Mouse (Mus musculus) G1E (cell line): Measurements from ENCODE around the gene Smo. TPM values are rescaled to one million over a fixed set of nuclear protein-coding genes. Genes with fewer than 3 reads are reported as not detected.
A peak's percentile ranks its signal among the peaks of the same experiment; 100 is the strongest.

ENCODE experiments used
- ATAC-seq: 2 replicates; pipeline ENCODE4 v1.8.0; 2016; ENCODE audit warnings: mild to moderate bottlenecking; ENCODE audit not compliant: insufficient number of reproducible peaks, poor library complexity, low FRiP score, severe bottlenecking; ENCODE audit errors: extremely low read depth
- DNase-seq: peaks from one replicate; pipeline ENCODE4 v3.0.0; 2012; ENCODE audit warnings: low spot score
- H3K27me3 ChIP-seq: 2 replicates; pipeline ENCODE4 v1.6.1; 2012; ENCODE audit warnings: mild to moderate bottlenecking, low read length, inconsistent platforms; ENCODE audit not compliant: insufficient read depth
- H3K36me3 ChIP-seq: replicated peaks from 2 replicates; pipeline ENCODE3; 2012; ENCODE audit warnings: mild to moderate bottlenecking, inconsistent platforms
- H3K4me1 ChIP-seq: 2 replicates; pipeline ENCODE4 v1.6.1; 2012; ENCODE audit warnings: low read depth, low read length, inconsistent platforms, mixed read lengths; ENCODE audit not compliant: insufficient read depth
- H3K4me3 ChIP-seq: 2 replicates; pipeline ENCODE4 v1.5.1; 2012; ENCODE audit warnings: low read depth, mild to moderate bottlenecking, inconsistent platforms, low read length, moderate library complexity, mixed read lengths
- H3K9me3 ChIP-seq: replicated peaks from 2 replicates; pipeline ENCODE4 v1.6.1; 2012; ENCODE audit warnings: inconsistent platforms
- CTCF ChIP-seq: IDR thresholded peaks from 2 replicates; pipeline ENCODE4 v1.5.1; 2012; ENCODE audit warnings: low read depth, low read length, inconsistent platforms, mixed read lengths
- GATA1 ChIP-seq: IDR thresholded peaks from 2 replicates; pipeline ENCODE4 v1.6.1; 2012; ENCODE audit warnings: borderline replicate concordance, low read length, inconsistent platforms, mixed read lengths
- GATA2 ChIP-seq: IDR thresholded peaks from 2 replicates; pipeline ENCODE4 v1.6.1; 2012; ENCODE audit warnings: low read depth, low read length, inconsistent platforms, borderline replicate concordance
- POLR2AphosphoS5 ChIP-seq: IDR thresholded peaks from 2 replicates; pipeline ENCODE4 v1.6.1; 2012; ENCODE audit warnings: low read depth, low read length, inconsistent platforms; ENCODE audit not compliant: insufficient replicate concordance
- TAL1 ChIP-seq: conservative IDR thresholded peaks from 2 replicates; pipeline ENCODE4 v1.6.1; 2012; ENCODE audit warnings: low read depth, low read length, inconsistent platforms, mixed read lengths
- polyA plus RNA-seq: library from polyadenylated mRNA; stranded (reverse); fragments of >175 nt; gene quantifications from 2 replicates; pipeline ENCODE4 v1.2.3, GENCODE M21; 2012
- total RNA-seq, 2 experiments: library from RNA; stranded (forward) in 1 of 2; stranded (reverse) in 1 of 2; fragments of 200-1000 nt in 1 of 2; fragments of >200 nt in 1 of 2; fragmentation: Nextera tagmentation in 1 of 2; gene quantifications; 2 replicates each; pipeline ENCODE4 v1.2.3; 2014 to 2017

The Smo gene
- total and polyA plus RNA-seq, 3 experiments, result 42.0 to 72.7 (median 47.8) TPM

- DNase-seq, result no peak
- no peak overlapping the region for H3K4me3 ChIP-seq
- H3K27me3 ChIP-seq, result no peaks in the 10 kb centered on the region
- H3K36me3 ChIP-seq, result peaks cover 89% of the 10 kb centered on the region
- H3K9me3 ChIP-seq, result no peaks in the 10 kb centered on the region
- no peak for ATAC-seq
- peaks cover 80% of the 10 kb centered on the region for H3K4me1 ChIP-seq
- TF ChIP-seq CTCF, result no peak
- TF ChIP-seq POLR2AphosphoS5, result no peak
- no peak for TF ChIP-seq TAL1
- TF ChIP-seq GATA2, result no peak
- no peak for TF ChIP-seq GATA1
Observed at GRCm38 (mm10) chr6:29707902-29708301, 27.4 kb upstream of the Smo start.

- Histone ChIP-seq H3K9me3 (no peaks in the 10 kb centered on the region), H3K36me3 (peaks cover 88% of the 10 kb centered on the region), H3K27me3 (no peaks in the 10 kb centered on the region), H3K4me3 (no peak overlapping the region), H3K4me1 (peaks cover 48% of the 10 kb centered on the region)
- ATAC-seq, result no peak
- no peak for DNase-seq
- TF ChIP-seq GATA2, result no peak
- TF ChIP-seq GATA1, result no peak
- no peak for TF ChIP-seq POLR2AphosphoS5
- no peak for TF ChIP-seq CTCF
- no peak for TF ChIP-seq TAL1
Observed at GRCm38 (mm10) chr6:29711318-29711717, 24.0 kb upstream of the Smo start.

- TF ChIP-seq CTCF, result peak; percentile 72
- no peak for TF ChIP-seq POLR2AphosphoS5
- no peak for TF ChIP-seq GATA2
- H3K27me3 ChIP-seq, result no peaks in the 10 kb centered on the region
- peaks cover 89% of the 10 kb centered on the region for H3K36me3 ChIP-seq
- peaks cover 46% of the 10 kb centered on the region for H3K4me1 ChIP-seq
- ATAC-seq (no peak), DNase-seq (no peak)
- no peak overlapping the region for H3K4me3 ChIP-seq
- H3K9me3 ChIP-seq, result no peaks in the 10 kb centered on the region
Observed at GRCm38 (mm10) chr6:29712011-29712584, 23.2 kb upstream of the Smo start.

- peaks cover 29% of the 10 kb centered on the region for H3K4me1 ChIP-seq
- ATAC-seq (no peak), DNase-seq (no peak)
- no peaks in the 10 kb centered on the region for H3K27me3 ChIP-seq
- no peaks in the 10 kb centered on the region for H3K9me3 ChIP-seq
- no peak overlapping the region for H3K4me3 ChIP-seq
- TF ChIP-seq TAL1, result no peak
- no peak for TF ChIP-seq GATA2
- no peak for TF ChIP-seq CTCF
- no peak for TF ChIP-seq POLR2AphosphoS5
- TF ChIP-seq GATA1, result no peak
- H3K36me3 ChIP-seq, result peaks cover 85% of the 10 kb centered on the region
Observed at GRCm38 (mm10) chr6:29716624-29717365, 18.5 kb upstream of the Smo start.

GRCm38 (mm10) chr6:29717541-29717940 lies 17.8 kb upstream of the Smo start:
- Histone ChIP-seq H3K27me3 (no peaks in the 10 kb centered on the region), H3K4me3 (no peak overlapping the region), H3K36me3 (peaks cover 79% of the 10 kb centered on the region), H3K4me1 (peaks cover 24% of the 10 kb centered on the region), H3K9me3 (no peaks in the 10 kb centered on the region)
- no peak for ATAC-seq
- no peak for TF ChIP-seq CTCF
- TF ChIP-seq GATA1, result no peak
- no peak for TF ChIP-seq TAL1
- no peak for TF ChIP-seq GATA2
- no peak for TF ChIP-seq POLR2AphosphoS5
- no peak for DNase-seq

GRCm38 (mm10) chr6:29717952-29718521 lies 17.3 kb upstream of the Smo start:
- ATAC-seq, result no peak
- no peak for DNase-seq
- no peaks in the 10 kb centered on the region for H3K9me3 ChIP-seq
- TF ChIP-seq POLR2AphosphoS5, result no peak
- TF ChIP-seq GATA2, result no peak
- TF ChIP-seq CTCF, result no peak
- no peak for TF ChIP-seq GATA1
- no peak for TF ChIP-seq TAL1
- peaks cover 24% of the 10 kb centered on the region for H3K4me1 ChIP-seq
- H3K36me3 ChIP-seq, result peaks cover 75% of the 10 kb centered on the region
- H3K4me3 ChIP-seq, result no peak overlapping the region
- no peaks in the 10 kb centered on the region for H3K27me3 ChIP-seq
